8 mouse cellular contexts compared by ENCODE assay signal in the genomic region with DNA sequence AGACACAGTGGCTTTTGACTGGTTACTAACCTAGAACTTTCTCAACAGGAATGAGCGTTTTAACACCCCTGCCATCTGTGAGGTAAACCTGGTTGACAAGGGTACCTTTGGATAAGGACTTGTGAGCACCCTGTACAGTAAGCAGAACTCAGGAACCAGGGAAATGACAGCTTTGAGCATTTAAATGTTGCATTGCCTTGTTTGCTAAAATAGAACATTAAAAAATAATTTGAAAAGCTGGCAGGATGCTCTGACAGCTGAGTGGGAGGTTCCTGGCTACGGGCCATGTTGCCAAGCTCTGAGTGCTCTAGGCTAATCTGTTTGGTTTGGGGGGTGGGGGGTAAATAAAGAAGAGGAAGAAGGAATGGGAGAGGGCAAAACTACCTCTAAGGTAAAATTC.
DNase-seq lines count a peak whose midpoint lies in the region; ATAC-seq lines count a peak whose summit lies in the region.
"Had no signal": no experiment of that assay in that cellular context is flagged by ENCODE, and none has a peak within 500 bp of the region (broad histone marks: within the 10 kb centered on the region; RNA-seq: fewer than 3 reads in every experiment).

No protein-coding gene starts in this region.

- peak; percentile 33 for DNase-seq in left cerebral cortex, adult 11 months (ENCODE audit: low spot score)
- DNase-seq in left cerebral cortex, adult 8-10 months (ENCODE audit: low spot score in 2 of 2): no peak
- peak; percentile 47 to 49 for DNase-seq in cerebellum, postnatal 36 days
- no peak for DNase-seq in urinary bladder, postnatal 36 days (ENCODE audit: low spot score in 2 of 2)
- no peak for DNase-seq in MN1 (ENCODE audit: low spot score)

- H3K27me3 ChIP-seq in midbrain, embryonic 15.5 days (replicated peaks): no peaks in the 10 kb centered on the region

- ATAC-seq in inflammation-experienced regulatory T-cells, adult 6 months: peak; percentile 60
- ATAC-seq in midbrain, embryonic 15.5 days (replicated peaks): peak; percentile 46; the same call in 1 of the 2 replicates

- H3K4me1 ChIP-seq in midbrain, embryonic 15.5 days: peaks cover 19% of the 10 kb centered on the region

- WGBS in midbrain, embryonic 15.5 days: 36% methylated on average over 2 of the region's 2 CpGs

- H3K36me3 ChIP-seq in midbrain, embryonic 15.5 days (replicated peaks): no peaks in the 10 kb centered on the region

- peak overlapping the region; percentile 34; the same call in 1 of the 2 replicates for H3K4me2 ChIP-seq in midbrain, embryonic 15.5 days

- no peak overlapping the region for H3K4me3 ChIP-seq in midbrain, embryonic 15.5 days
- H3K4me3 ChIP-seq: myocyte had no signal

- no peak overlapping the region for H3K9ac ChIP-seq in midbrain, embryonic 15.5 days

- no peak overlapping the region for H3K27ac ChIP-seq in midbrain, embryonic 15.5 days

- no peaks in the 10 kb centered on the region for H3K9me3 ChIP-seq in midbrain, embryonic 15.5 days

Comparison
In these comparisons a context has a peak if more than half of its experiments do, and no peak if none do; other contexts are left out.
1. DNase-seq: peak in left cerebral cortex, adult 11 months (single experiment) and cerebellum, postnatal 36 days (2 of 2); none in left cerebral cortex, adult 8-10 months (0 of 2), urinary bladder, postnatal 36 days (0 of 2) and MN1 (single experiment).